Mouse (Mus musculus) C2C12 (cell line): Measurements from ENCODE around the gene Epb41l1. TPM values are rescaled to one million over a fixed set of nuclear protein-coding genes. Genes with fewer than 3 reads are reported as not detected.

Experiments
- H3K27me3 ChIP-seq: one replicate; pipeline ENCODE4 v1.6.1; 2011; ENCODE audit not compliant: control insufficient read depth, insufficient read depth, insufficient read length
- H3K36me3 ChIP-seq: one replicate; pipeline ENCODE4 v1.6.1; 2011; ENCODE audit not compliant: control insufficient read depth, insufficient read depth
- H3K4me3 ChIP-seq: one replicate; pipeline ENCODE4 v1.5.1; 2011; ENCODE audit warnings: mild to moderate bottlenecking, control low read depth; ENCODE audit not compliant: poor library complexity, insufficient read depth, severe bottlenecking
- H3K79me2 ChIP-seq: one replicate; pipeline ENCODE4 v1.6.1; 2011; ENCODE audit not compliant: control insufficient read depth, insufficient read depth
- H3K79me3 ChIP-seq: one replicate; pipeline ENCODE4 v1.6.1; 2011; ENCODE audit warnings: low read depth, control low read depth
- H3ac ChIP-seq: one replicate; pipeline ENCODE3; 2011; ENCODE audit warnings: low read depth; ENCODE audit not compliant: control insufficient read depth, insufficient read length
- CEBPB ChIP-seq: IDR thresholded peaks from one replicate; pipeline ENCODE4 v1.6.1; 2011; ENCODE audit warnings: low read depth, mild to moderate bottlenecking, control low read depth, moderate library complexity
- CTCF ChIP-seq: IDR thresholded peaks from one replicate; pipeline ENCODE4 v1.5.1; 2011; ENCODE audit not compliant: control insufficient read depth, insufficient read depth, insufficient read length
- FOSL1 ChIP-seq: IDR thresholded peaks from one replicate; pipeline ENCODE4 v1.8.0; 2011; ENCODE audit warnings: mild to moderate bottlenecking, low read length; ENCODE audit not compliant: poor library complexity, insufficient read depth, severe bottlenecking
- MAX ChIP-seq: IDR thresholded peaks from one replicate; pipeline ENCODE4 v1.6.1; 2011; ENCODE audit warnings: mild to moderate bottlenecking, control low read depth
- MYOD1 ChIP-seq: IDR thresholded peaks from one replicate; pipeline ENCODE4 v1.6.1; 2011; ENCODE audit warnings: low read depth; ENCODE audit not compliant: control insufficient read depth, insufficient read length
- MYOG ChIP-seq: IDR thresholded peaks from one replicate; pipeline ENCODE4 v1.6.1; 2011; ENCODE audit not compliant: control insufficient read depth, insufficient read length; ENCODE audit errors: extremely low read depth
- USF1 ChIP-seq: IDR thresholded peaks from one replicate; pipeline ENCODE4 v1.6.1; 2011; ENCODE audit warnings: low read depth, mild to moderate bottlenecking, control low read depth, moderate library complexity
- microRNA-seq: library from miRNA; unstranded; fragments of <30 nt; microRNA quantifications from one replicate; pipeline ENCODE4, GENCODE M21; 2019; ENCODE audit warnings: borderline microRNAs expressed
- polyA plus RNA-seq: library from polyadenylated mRNA; unstranded; fragments of >200 nt; fragmentation: generic; extraction: Trizol; gene quantifications from one replicate; pipeline ENCODE4 v1.2.1, GENCODE M21; 2012; ENCODE audit warnings: missing spikeins

Epb41l1 gene
- polyA plus RNA-seq, 1 experiment, result 37.8 TPM

DNA sequence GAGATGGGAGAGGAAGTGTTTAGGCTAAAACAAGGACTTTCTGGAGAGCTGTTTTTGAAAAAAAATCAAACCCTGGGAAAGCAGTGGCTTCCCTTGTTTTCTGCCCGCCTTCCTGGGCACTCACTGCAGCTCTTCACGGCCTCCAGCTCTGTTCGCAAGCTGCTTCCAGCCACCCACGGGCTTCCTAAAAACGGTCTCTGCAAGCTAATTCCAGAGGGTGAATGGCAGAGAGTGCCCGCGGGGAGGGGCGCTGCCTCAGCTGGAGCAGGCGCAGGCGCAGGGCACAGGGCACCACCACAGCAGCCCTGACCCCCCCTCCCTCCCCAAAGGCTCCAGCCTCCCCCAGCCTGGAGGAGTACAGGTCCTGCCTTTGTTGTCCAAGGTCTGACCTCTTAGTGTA, 160.5 kb downstream of the Epb41l1 start:
- no peak overlapping the region for H3K4me3 ChIP-seq
- H3K79me2 ChIP-seq, result no peaks in the 10 kb centered on the region
- H3K27me3 ChIP-seq, result peaks cover 60% of the 10 kb centered on the region
- TF ChIP-seq MYOG (no peak), FOSL1 (no peak), CEBPB (no peak), MYOD1 (no peak), CTCF (no peak), MAX (no peak), USF1 (no peak)
- no peak overlapping the region for H3ac ChIP-seq
- no peaks in the 10 kb centered on the region for H3K79me3 ChIP-seq
- no peaks in the 10 kb centered on the region for H3K36me3 ChIP-seq

DNA sequence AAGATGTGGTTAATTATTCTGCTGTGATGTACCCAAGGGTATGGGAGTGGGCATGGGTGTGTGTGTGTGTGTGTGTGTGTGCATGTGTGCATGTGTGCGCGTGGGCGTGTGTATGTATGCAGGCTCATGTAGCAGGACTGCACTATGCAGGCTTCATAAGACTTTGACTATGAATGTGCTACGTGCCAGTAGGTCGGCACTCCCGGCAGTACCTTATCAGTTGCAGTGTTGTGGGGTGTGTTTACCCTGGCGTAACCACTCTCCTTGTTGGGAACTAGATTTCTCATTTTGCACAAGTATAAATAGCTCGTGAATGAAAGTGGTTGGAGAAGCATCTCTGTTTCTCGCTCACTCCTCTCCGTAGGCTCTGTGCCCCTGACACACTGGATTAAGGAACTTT, 162.2 kb downstream of the Epb41l1 start:
- H3K79me3 ChIP-seq, result no peaks in the 10 kb centered on the region
- H3K79me2 ChIP-seq, result no peaks in the 10 kb centered on the region
- H3K36me3 ChIP-seq, result no peaks in the 10 kb centered on the region
- TF ChIP-seq MYOD1, result no peak
- no peak for TF ChIP-seq CTCF
- TF ChIP-seq MAX, result no peak
- TF ChIP-seq CEBPB, result no peak
- no peak for TF ChIP-seq MYOG
- no peak for TF ChIP-seq USF1
- H3K4me3 ChIP-seq, result no peak overlapping the region
- peaks cover 66% of the 10 kb centered on the region for H3K27me3 ChIP-seq
- no peak overlapping the region for H3ac ChIP-seq

DNA sequence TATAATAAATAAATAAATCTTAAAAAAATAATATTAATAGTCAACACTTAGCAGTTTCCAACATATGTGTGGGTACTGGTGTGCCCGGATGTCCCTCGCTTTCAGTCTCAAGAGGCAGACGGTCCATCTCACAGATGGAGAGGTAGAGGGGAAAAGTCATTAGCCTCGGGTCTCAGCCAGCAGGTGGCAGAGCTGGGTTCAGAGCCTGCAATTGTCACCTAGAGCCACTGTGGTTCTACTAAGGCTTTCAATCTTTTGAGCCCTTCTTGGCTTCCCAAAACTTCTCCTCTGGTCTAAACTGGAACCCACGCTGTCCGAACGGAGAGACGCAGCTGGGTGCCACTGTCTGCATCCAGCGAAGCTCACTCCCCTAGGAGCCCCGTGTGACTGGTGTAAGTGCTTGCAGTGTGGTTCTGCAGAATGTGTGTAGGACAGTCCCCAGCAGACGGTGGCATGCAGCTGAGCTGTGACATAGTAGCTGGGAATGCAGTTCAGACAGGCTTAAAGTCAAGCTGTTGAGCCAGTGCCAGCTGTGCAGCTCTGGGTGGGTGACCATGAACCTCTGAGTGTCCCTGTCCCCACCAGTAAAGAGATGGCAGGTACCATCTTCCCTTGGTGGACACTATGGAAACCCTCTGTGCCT, 163.6 kb downstream of the Epb41l1 start:
- Histone ChIP-seq H3K4me3 (no peak overlapping the region), H3ac (no peak overlapping the region), H3K79me2 (no peaks in the 10 kb centered on the region), H3K27me3 (peaks cover 53% of the 10 kb centered on the region), H3K36me3 (no peaks in the 10 kb centered on the region), H3K79me3 (no peaks in the 10 kb centered on the region)
- TF ChIP-seq USF1, result no peak
- no peak for TF ChIP-seq MYOD1
- TF ChIP-seq MYOG, result no peak
- TF ChIP-seq MAX, result no peak
- no peak for TF ChIP-seq CEBPB
- TF ChIP-seq FOSL1, result no peak
- TF ChIP-seq CTCF, result no peak

DNA sequence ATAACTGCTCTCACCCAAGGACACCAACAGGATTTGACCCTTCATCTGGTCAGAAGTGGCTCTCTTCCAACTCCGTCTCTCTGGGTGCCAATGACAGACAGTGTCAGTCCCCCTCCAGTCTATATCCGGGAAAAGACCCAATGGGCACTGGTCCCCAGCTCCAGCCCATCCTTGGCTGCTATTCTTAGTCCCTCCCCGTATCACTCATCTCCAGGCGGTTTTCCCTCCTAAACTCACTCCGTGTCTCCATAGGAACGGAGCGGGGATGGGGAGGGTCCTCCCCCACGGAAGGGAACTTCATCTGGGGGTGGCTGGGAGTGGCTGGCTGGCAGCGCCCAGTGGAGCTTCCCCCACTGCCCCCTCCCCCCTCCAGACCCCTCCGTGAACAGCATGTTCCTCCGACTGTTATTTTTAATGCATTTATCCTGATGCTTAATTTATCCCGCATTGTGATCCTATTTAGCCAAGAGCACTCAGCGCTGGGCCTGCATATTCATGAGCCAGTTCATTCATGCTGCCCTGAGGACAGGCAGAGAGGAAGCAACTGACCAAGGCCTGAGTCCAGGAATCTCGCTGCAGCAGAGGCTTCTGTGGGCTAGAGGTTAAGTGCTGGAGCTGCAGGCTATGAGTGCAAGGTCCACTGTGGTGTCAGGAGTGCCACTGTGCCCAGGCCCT, 164.2 kb downstream of the Epb41l1 start:
- Histone ChIP-seq H3K79me2 (no peaks in the 10 kb centered on the region), H3K79me3 (no peaks in the 10 kb centered on the region), H3K27me3 (peaks cover 48% of the 10 kb centered on the region), H3K36me3 (no peaks in the 10 kb centered on the region), H3ac (no peak overlapping the region), H3K4me3 (no peak overlapping the region)
- TF ChIP-seq USF1 (no peak), CEBPB (no peak), MYOD1 (no peak)

DNA sequence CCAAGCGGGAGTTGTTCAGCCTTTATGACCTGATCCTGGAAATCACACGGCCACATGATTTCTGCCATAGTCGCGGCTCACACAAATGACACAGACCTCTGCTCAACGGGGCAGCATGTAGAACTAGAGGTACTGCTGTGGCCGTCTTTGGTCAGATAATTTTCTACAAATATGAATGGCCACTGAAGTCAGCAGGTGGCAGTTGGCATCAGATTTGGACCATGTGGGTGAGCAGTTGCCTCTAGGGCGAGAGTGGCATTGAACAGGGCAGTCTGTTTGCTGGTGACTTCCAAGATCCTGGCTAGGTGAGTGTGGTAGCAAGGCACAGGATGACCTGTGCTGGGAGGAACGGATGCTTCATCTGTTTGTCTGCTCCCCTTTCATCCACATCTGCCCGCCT, 168.8 kb downstream of the Epb41l1 start:
- Histone ChIP-seq H3ac (no peak overlapping the region), H3K79me2 (no peaks in the 10 kb centered on the region), H3K79me3 (no peaks in the 10 kb centered on the region)

More for the DNA sequence above, 168.8 kb downstream of the Epb41l1 start:
- H3K4me3 ChIP-seq, result no peak overlapping the region
- no peaks in the 10 kb centered on the region for H3K36me3 ChIP-seq
- no peak for TF ChIP-seq MAX
- no peak for TF ChIP-seq USF1
- TF ChIP-seq FOSL1, result no peak
- no peak for TF ChIP-seq CTCF
- TF ChIP-seq MYOG, result no peak
- no peak for TF ChIP-seq CEBPB
- no peak for TF ChIP-seq MYOD1
- H3K27me3 ChIP-seq, result peaks cover 22% of the 10 kb centered on the region

Small RNA genes lying within 50 kb of the gene (microRNA-seq; reads per million reads assigned to microRNA genes)
- not detected for gene Gm22758

Other genes with a start within 250 kb of the Epb41l1 start
- 51.3 TPM for gene Rbm39, start 240.7 kb upstream of the Epb41l1 start, polyA plus RNA-seq
- 18.1 TPM for gene Phf20, start 224.4 kb upstream of the Epb41l1 start, polyA plus RNA-seq
- 1.7 TPM for gene Cnbd2, start 108.6 kb upstream of the Epb41l1 start, polyA plus RNA-seq
- gene Scand1, start 108.2 kb upstream of the Epb41l1 start, polyA plus RNA-seq, result 140 TPM
- gene Aar2, start 126.7 kb downstream of the Epb41l1 start, polyA plus RNA-seq, result 20.5 TPM
- 40.7 TPM for gene Dlgap4, start 192.8 kb downstream of the Epb41l1 start, polyA plus RNA-seq